Mouse (Mus musculus): ENCODE data around the gene Cx3cl1.
A peak's percentile ranks its signal among the peaks of the same experiment; 100 is the strongest.

Cx3cl1 gene

DNA sequence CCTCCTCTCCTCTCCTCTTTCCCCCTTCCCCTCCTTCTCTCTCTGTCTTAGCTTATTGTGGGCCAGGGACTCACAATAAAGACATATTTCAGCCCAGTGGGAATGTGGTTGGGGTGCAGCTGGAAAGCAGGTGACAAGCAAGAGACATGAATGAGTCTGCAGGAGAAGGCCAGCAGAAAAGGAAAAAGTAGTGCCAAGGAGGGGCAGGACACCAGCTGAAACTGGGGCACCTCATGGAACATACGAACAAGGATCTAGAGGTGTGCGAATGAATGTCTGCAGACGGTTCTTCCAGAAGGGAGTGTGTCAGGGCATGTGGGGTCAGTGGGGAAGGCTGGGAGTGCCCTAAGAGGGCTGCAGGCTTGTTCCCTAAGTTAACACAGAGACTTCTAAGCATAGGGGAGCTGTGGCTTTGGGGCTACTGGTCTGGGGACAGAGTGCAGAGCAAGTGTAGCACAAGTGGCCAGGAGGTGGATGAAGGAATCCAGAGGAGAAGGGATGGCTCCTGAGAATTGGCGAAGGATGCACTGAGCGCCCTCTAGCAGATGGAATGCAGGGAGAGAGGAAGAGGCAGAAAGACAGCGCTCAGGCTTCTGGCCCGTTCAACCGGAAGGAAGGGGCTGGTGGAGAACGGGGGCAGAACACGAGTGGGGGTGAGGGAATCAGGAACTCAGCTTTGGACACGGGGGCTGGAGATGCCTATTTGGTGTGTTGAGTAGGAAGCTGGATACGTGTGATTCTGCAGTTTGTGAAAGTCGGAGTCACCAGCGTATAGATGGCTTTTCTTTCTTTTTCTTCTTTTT is 29.7 kb downstream of the Cx3cl1 start:
- DNase-seq (ENCODE audit: low read depth, low spot score), result peak; percentile 83

DNA sequence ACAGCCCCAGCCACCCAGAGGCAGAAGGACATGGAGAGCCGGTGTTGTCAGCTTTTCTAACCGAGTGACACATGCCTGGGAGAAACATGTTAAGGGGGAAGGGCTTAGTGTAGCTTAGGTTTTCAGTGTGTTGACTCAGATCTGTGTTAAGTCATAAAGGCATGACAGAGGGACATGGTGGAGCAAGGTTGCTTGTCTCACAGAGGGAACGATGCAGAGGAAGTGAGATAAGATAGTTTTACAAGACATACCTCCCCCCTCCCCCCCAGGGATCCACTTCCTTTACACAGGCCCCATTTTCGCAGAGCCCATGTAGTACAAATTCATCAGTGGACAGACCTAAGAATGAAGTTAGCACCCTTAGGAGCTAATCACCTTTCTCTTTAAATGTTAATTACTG is 30.6 kb downstream of the Cx3cl1 start:
- DNase-seq (ENCODE audit: low read depth, low spot score), result no peak

DNA sequence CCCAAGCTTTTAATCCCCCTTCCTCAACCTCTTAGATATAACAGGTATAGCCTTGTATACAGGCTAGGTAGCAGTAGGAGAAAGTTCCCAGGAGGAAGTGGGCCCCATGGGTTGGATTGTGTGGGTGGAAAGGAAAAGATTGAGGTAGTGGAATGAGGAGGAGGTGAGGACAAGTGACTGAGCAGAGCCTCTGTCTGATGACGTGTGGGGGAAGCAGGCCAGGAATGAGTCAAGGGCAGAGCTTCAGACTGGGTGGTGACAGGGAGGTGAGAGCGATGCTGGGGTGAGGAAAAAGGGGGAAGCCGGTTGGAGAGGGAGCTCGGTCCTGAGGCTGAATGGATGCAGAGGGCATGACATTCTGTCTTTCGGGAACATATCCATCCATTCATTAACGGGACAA is 31.7 kb downstream of the Cx3cl1 start:
- DNase-seq (ENCODE audit: low read depth, low spot score), result peak; percentile 69

DNA sequence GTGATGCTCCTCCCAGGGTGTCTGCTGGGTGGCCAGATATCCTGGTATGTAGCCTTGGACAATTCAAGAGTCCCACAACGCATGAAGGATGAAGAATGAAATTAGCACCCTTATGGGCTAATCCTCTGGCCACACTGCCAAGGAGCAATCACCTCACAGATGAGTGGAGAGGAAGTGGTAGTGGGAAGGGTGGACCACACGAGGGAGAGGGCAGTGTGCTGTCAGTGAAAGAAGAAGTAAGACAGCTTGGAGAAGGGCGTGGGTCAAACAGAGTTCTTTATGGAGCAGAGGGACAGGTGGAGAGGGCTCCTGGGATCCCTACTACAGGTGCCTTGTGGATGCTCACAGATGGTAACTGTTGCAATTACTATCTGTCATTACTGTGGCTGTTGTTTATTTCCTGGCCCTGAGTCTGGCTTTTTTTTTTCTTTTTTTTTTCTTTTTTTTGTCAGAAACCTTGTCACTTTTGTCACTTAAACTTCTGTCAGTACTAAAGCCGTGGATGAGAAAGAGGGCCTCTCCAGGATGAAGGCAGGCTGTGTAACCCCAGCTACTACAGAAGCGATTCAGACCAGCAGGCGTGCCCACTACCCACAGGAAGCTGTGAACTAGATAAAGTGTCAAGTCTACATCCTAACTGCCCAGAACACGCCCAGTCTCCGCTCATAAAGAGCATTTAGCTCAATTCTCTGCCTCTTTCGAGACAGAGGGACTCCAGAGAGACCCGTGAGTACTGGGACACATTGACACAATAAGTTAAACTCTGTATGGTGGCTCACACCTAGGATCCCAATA is 32.9 kb downstream of the Cx3cl1 start:
- no peak for DNase-seq (ENCODE audit: low read depth, low spot score)

DNA sequence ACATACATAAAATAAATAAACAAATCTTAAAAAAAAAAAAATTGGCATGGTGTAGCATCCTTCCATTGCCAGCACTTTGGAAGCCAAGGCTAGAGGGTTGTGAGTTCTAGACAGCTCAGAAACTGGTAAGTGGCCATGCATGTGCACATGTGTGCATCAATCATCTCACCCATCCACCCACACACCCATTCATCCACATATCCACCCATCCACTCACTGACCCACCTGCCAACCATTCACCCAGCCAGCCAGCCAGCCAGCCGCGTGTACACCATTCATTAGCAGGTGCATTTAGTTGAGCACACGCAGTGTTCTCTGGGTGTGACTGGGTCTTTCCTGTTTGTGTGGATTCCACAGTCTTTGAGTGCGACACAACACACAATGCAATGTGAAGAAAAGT is 34.0 kb downstream of the Cx3cl1 start:
- no peak for DNase-seq (ENCODE audit: low read depth, low spot score)

DNA sequence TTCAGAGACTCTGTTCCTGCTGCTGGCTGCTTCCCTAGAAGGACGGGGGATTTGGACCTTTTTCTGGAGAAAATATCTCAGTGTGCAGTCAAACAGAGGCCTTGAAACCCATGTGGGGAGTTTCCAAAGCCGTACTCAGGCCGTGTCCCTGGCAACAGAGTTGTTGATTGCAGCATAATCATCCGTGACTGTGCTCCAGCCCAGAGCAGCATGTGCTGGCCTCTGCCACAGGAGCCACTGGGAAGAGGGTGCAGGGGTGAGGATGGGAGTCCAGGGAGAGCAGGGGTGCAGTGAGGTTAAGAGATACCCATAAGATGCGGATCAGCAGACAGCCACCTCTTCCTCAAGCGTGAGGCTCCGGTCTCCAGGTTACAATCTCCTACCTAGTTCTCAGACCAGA is 35.7 kb downstream of the Cx3cl1 start:
- no peak for DNase-seq (ENCODE audit: low read depth, low spot score)

DNA sequence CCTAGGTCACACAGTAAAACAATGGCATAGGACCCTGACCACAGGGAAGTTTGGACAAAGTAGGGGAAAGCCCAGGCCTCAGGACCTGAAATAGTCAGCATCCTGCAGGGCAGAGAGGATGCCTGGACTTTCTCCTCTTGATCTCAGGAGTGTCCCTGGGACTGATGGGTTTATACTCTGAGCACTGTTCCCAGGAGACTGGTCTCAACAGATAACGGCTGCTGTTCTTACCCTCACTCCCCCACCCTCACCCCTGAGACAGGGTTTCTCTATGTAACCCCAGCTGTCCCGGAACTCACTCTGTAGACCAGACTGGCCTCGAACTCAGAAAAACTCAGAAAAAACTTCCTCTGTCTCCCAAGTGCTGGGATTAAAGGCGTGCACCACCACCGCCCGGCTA is 36.6 kb downstream of the Cx3cl1 start:
- DNase-seq (ENCODE audit: low read depth, low spot score), result no peak

DNA sequence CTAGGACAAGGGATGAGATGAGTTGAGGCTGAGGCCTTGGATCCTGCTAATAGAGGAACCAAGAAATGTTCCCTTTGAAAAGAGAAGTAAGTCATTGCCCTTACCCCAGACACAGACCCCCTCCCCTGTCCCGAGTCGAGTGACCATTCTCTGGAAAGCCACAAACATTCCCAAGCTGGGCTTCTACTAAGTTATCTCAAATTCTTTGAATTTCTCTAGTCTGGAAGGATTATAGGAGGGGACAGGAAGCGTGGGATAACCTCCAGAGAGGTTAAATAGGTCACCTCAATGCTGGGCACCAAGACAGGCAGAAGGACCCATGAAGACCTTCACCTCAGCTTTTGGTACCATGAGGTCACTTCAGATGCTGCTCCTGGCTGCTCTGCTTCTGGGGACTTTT is 38.3 kb downstream of the Cx3cl1 start, which contains the start of gene Ccl17:
Gene Ccl17 (plus strand): TSS at position 301 of the 400 bp plus-strand sequence.
- DNase-seq (ENCODE audit: low read depth, low spot score), result no peak

DNA sequence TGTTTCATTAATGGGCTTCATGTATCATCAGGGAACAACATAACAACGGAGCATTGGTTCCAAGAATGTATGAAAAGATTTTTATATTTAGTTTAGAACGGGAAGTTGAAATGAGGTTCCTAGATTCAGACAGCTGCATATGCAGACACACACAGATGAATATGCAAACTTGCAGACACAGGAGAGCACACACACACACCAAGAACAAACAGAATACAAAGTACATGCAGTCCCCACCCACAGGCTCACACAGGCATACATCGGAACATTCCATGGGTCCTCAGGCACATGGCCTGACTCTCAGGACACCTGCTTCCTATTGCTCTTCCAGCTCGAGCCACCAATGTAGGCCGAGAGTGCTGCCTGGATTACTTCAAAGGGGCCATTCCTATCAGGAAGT is 39.0 kb downstream of the Cx3cl1 start:
- no peak for DNase-seq (ENCODE audit: low read depth, low spot score)

DNA sequence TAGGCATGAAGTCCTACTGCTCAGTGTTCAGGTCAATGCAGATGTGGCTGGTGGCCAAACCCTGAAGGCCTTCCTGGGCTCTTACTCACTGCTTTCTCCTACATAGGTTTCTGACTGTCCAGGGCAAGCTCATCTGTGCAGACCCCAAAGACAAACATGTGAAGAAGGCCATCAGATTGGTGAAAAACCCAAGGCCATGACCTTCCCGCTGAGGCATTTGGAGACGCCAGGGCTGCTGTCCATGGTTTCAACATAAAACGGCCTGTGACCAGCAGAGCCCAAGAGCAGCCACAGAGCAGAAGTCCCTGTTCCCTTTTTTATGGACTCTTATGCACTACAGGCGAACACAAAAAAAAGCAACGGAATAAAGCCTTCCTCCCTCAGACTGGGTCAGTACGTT is 39.8 kb downstream of the Cx3cl1 start:
- no peak for DNase-seq (ENCODE audit: low read depth, low spot score)

DNA sequence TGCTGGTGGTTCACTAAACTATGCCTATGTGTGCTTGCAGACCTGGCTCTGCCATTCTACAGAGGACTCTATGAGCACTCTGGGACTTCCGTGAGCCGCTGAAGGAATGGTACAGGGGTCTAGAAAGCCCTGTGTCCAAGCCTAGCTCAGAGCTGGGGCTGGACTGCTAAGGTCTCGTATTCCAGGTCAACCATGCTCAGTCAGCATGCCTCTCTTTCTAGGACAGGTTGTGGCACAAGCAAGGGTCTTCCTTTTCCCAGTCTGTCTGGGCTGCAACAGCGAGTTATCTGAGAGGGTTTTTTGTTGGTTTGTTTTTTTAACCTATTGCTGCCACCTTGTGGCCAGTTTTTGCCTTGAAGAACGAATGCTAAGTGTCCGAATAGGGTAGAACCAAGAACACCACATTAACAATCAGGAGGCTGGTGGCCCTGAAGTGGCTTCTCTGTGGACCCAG is 40.9 kb downstream of the Cx3cl1 start:
- DNase-seq (ENCODE audit: low read depth, low spot score), result peak; percentile 74

DNA sequence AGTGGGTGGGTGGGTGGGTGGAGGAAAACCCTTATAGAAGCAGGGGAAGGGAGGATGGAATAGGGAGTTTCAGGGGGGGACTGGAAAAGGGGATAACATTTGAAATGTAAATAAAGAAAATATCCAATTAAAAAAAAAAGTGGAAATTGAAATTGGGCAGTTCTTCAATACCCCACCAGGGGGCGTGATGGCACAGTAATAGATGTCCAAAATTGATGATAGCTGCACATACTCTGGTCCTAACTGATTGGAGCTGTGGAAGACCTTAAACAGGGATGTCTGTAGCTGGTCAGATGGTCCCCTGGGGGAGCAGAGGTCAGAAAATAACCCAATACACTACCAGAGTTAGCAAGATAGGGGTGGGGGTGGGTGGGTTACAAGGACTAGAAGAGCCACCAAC is 42.7 kb downstream of the Cx3cl1 start:
- no peak for DNase-seq (ENCODE audit: low read depth, low spot score)

DNA sequence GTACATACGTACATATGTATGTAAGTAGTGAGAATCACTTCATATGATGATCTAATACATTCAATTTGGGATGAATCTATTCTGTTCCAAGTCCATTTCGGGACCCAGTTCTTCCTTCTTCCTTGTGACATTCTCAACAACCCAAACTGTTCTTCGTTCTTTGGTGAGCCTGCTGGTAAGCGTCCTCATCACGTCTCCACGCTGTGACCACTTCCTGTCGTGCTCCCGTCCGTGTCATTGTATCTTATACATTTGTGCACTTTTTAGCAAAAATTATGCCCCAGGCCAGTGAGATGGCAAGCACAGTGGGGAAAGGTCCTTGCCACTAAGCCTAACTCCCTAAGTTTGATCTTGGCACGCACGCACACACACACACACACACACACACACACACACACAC is 46.1 kb downstream of the Cx3cl1 start:
- DNase-seq (ENCODE audit: low read depth, low spot score), result no peak

DNA sequence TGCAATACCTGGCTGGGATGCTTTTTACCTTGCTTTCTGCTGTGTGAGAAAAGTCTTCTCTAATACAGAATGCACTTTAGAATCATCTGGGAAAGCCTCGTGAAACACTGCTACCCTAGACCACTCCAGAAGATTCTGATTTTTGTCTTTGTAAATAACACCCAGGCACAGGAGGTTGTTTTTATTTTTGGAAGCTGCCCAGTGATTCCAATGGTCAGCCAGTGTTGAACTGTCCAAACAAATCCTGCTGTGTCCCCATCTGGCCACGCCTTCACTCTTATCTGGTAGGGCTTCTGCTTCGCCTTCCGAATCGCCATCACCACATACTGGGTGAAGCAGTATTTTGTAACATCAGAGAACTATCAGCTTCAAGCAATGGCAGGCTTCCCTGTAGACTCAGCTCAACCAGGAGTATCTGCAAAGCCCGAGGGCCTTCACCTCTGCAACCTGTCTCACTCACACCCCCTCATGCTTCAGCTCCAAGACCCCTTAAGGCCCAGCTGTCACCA is 47.9 kb downstream of the Cx3cl1 start:
- no peak for DNase-seq (ENCODE audit: low read depth, low spot score)

DNA sequence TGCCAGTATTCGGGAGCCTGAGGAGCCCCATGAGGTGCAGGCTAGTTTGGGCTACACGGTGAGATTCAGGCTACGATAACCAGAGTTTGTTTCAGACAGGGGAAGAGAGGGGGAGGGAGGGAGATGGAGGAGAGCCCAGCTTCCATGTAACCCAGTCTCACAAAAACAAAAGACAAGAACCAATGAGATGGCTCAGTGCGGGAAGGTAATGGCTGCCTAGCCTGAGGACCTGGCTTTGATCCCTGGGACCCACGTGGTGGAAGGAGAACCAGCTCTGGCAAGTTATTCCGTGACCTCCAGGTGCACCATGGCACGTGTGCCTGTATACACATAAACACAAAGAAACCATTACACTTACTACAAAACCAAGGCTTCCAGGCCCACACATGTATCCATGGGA is 48.7 kb downstream of the Cx3cl1 start:
- DNase-seq (ENCODE audit: low read depth, low spot score), result no peak

DNA sequence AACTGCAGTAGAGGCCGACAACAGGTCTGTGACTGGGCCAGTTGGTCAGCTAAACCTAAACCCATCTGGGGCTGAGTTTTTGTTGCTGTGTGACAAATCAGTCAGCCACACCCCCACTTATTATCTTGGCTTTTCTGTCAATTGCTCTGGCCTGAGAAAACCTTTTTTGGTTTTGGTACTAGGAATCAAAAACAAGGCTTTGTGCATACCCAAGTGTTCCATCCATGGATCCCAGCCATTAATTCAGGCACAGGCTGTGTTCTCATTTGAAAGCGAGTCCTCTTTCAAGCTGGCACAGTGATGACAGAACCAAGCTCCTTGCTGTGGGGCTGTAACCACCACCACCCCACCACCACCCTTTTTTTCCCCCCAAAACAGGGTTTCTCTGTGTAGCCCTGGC is 49.6 kb downstream of the Cx3cl1 start:
- DNase-seq (ENCODE audit: low read depth, low spot score), result no peak

DNA sequence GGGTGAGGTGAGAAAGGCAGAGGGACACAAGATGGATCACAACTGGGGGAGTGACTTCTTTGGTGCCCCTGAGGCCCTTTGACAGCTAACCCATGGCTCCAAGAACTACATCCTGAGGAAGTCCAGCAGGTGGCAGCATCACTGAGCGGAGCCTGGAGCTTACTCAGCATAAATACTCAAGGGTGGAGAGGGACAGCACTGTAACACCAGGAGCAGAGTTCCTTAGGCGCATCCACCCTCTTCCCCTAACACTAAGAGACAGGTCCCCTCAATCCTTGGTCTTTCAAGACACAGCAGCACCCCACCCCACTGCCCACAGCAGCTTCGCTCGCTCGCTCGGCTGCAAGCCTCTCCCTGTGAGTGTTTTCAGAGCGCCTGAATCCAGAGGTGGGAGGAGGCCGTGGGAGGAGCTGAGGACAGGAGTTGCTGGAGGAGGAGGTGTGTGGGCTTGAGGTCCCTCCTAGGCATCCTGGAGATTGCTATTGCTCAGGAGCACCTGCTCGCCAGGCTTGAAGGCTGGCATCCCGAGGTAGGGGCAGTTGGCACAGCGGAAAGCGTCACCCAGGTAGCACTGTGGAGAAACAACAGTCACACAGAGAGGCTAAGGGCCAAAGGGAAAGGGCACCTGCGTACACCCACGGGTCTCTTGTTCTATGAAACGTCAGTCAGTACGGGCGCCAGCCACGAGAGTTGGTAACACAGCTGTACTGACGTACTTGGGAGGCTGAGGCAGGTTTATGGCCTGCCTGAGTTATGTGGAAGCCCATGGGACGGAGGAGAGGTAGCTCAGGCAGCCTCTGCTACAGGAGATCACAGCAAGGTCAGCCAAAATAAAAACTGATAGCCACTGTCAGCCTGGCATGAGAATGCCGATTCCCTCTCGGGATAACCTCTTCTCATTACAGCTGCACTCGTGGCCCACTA is 51.1 kb downstream of the Cx3cl1 start:
- DNase-seq (ENCODE audit: low read depth, low spot score), result no peak

DNA sequence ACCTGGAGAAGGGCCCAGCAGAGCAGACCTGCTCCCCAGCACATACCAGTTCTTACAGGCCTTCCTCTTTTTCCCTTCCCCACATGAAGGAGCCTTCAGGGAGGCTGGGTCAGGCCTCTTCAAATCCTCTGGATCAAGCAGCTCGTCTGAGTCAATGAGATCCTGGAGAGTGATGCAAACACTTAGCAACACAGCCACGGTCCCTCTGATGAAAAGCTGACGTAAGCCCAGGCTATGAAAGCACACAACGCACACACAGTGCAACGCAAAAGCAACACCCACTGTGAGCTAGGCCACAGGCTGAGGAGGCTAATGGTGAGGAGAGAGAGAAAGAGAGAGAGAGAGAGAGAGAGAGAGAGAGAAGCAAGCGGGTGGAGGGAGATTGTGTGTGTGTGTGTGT is 53.4 kb downstream of the Cx3cl1 start:
- DNase-seq (ENCODE audit: low read depth, low spot score), result no peak

DNA sequence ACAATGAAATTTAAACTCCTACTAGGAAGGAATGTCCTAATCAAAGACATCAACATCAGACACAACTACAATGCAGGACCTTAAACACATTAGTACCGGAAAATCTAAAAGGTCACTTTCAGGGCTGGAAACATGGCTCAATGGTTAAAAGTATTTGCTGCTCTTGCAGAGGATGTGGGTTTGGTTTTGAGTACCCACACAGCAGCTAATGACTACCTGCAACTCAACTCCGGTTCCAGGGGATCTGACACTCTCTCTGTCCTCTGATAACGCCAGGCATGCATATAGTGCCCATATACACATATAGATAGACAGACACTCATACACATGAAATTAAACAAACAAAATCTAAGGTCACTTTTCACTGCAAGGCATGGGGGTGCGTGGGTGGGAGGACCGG is 54.4 kb downstream of the Cx3cl1 start:
- no peak for DNase-seq (ENCODE audit: low read depth, low spot score)

DNA sequence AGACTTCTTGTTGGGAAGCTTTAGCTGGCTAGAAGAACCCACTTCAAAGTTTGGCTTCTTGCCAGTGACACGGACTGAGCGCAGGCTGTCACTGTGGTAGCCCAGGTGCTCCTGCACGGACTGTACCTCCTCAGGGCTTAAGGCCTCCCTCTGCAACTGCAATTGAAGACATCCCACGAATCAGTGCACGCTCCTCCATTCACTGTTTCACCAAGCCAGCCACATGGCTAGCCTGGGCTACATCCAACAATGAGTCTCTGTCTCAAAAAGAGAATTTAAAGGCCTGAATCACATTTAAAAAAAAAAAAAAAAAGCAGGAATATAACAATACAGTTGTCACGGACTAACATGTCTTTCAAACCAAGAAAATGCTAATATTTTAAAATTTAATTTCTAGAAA is 56.5 kb downstream of the Cx3cl1 start:
- no peak for DNase-seq (ENCODE audit: low read depth, low spot score)
